Mouse (Mus musculus) embryo, embryonic 11.5 days (tissue): ENCODE results near the gene Cd209c.

Experiments
- DNase-seq: peaks from one replicate; pipeline ENCODE4 v3.0.0-alpha.2; 2012; ENCODE audit warnings: low read depth, low spot score

Cd209c gene

DNA sequence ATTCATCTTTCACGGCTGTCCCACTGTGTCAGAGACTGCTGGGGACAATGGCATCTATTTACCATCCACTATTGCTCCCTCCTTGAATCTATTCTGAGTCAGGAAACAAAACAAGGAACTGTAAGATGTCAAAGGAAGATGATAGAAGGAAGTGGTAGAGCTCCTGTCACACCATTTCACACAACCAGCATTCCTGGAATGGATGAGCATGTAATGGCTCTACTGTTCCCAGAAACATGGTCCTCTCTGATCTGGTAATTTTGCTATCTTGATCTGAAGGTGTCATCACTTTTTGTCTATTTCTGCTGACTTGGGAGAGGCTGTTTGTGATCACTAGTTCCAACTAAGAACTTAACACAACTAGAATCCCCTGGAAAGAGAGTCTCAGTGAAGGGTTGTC is at the start of gene Cd209c:
TSS of gene Cd209c (minus strand) at position 101 of the 400 bp plus-strand sequence.
- no peak for DNase-seq

DNA sequence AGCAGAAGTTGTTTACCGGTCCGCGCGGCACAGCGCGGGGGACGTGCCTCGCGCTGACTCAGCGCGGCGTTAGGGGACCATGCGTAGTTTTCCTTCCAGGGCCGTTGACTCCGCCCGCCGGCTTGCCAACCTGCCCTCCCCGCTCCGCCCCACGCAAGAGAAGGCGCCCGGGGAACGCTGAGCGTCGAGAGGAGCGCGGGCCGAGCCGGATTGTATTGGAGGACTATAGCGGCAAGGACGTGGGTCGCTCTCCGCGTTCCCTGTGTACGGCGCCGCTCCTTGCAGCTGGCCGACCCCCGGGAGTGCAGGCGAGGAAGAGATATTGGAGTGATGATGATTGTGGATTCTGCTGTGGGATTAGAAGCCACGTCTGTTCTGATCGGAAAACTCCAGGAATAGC is 39.7 kb upstream of the Cd209c start:
- peak; percentile 0 for DNase-seq

DNA sequence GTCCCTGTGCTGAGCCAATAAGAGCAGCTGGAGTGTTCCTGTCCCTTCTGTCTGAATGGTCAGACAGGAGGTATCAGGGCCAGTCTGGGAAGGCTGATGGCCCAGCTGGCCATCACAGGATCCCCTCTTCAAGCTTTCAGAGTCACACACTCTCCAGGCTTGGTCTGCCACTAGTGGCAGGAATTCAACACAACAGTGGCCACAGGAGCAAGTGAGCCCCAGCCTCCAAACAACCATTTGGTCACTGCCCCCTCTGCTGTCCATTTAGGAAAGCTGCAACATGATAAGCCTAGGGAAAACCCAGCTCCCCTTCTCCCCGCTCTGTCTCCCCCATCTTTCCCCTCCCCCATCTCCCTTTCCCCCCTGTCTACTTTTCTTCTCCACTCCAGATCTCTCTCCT is 1.5 kb upstream of the Cd209c start:
- DNase-seq = no peak

DNA sequence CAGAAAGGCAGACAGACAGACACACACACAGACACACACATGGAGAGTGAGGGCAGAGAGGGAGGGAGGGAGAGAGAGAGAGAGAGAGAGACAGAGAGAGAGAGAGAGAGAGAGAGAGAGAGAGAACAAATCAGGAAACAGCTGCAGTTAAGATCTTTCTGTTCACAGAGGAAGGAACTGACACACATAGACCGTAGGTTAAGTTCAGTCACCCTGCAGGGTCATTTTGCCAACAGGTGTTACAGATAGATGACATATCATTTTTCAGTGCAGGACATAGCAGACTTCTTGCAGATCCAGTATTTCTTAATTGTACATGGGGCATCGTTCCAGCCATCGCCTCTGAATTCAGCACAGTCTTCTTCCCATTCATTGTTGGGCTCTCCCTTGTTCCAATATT is 14.5 kb downstream of the Cd209c start:
- DNase-seq = no peak

DNA sequence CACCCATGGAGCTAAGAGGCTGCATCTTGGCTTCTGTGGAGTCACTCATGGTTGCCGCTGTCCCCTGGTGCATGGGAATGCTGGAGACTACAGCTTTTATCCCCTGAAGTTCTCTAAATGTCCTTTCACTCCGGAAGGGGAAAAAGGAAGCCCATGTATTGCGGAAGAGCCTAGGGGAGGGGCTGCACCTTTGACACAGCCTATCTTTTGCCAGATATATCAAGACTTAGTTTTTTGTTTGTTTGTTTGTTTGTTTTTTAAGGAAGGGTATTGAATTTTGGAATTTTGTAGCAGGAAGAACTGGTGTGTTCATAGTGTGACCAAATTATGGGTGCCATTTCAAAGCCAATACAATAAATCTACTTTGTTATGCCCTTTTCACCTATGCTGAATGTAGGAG is 27.8 kb downstream of the Cd209c start, which contains the start of gene Cd209b:
TSS of gene Cd209b (minus strand) at position 101 of the 400 bp plus-strand sequence.
- no peak for DNase-seq
